In genomic region chr1:73998131-73998865, GRCm38 (mm10) we compare ENCODE assay signal across 8 mouse cellular contexts.
DNase-seq lines count a peak whose midpoint lies in the region; ATAC-seq lines count a peak whose summit lies in the region.

No protein-coding gene starts in this region.

- no peaks in the 10 kb centered on the region for H3K27me3 ChIP-seq in neural tube, embryonic 12.5 days (replicated peaks)
- H3K27me3 ChIP-seq in neural tube, embryonic 15.5 days (replicated peaks): no peaks in the 10 kb centered on the region
- no peaks in the 10 kb centered on the region for H3K27me3 ChIP-seq in kidney, embryonic 15.5 days
- no peaks in the 10 kb centered on the region for H3K27me3 ChIP-seq in midbrain, embryonic 14.5 days (ENCODE audit: control insufficient read depth, insufficient read depth, low read length)
- no peaks in the 10 kb centered on the region for H3K27me3 ChIP-seq in midbrain, embryonic 10.5 days (ENCODE audit: low read depth, poor library complexity, severe bottlenecking)

- H3K9ac ChIP-seq in neural tube, embryonic 12.5 days: 0 out of 2 replicates have a peak overlapping the region, but pooled peaks have one; percentile 3
- H3K9ac ChIP-seq in neural tube, embryonic 15.5 days (replicated peaks): no peak overlapping the region
- H3K9ac ChIP-seq in kidney, embryonic 15.5 days: no peak overlapping the region
- H3K9ac ChIP-seq in midbrain, embryonic 14.5 days (replicated peaks; ENCODE audit: low read length): no peak overlapping the region

- no peaks in the 10 kb centered on the region for H3K9me3 ChIP-seq in neural tube, embryonic 12.5 days
- no peaks in the 10 kb centered on the region for H3K9me3 ChIP-seq in neural tube, embryonic 15.5 days (replicated peaks)
- H3K9me3 ChIP-seq in kidney, embryonic 15.5 days (replicated peaks): no peaks in the 10 kb centered on the region
- H3K9me3 ChIP-seq in midbrain, embryonic 14.5 days (ENCODE audit: control insufficient read depth, low read length): no peaks in the 10 kb centered on the region
- H3K9me3 ChIP-seq in midbrain, embryonic 10.5 days (replicated peaks): no peaks in the 10 kb centered on the region

- H3K4me3 ChIP-seq in neural tube, embryonic 12.5 days: no peak overlapping the region
- H3K4me3 ChIP-seq in neural tube, embryonic 15.5 days (replicated peaks): no peak overlapping the region
- H3K4me3 ChIP-seq in kidney, embryonic 15.5 days (replicated peaks): no peak overlapping the region
- peak overlapping the region; percentile 22 for H3K4me3 ChIP-seq in macrophage (ENCODE audit: inconsistent target)
- no peak overlapping the region for H3K4me3 ChIP-seq in midbrain, embryonic 14.5 days (replicated peaks; ENCODE audit: low read depth, low read length)
- no peak overlapping the region for H3K4me3 ChIP-seq in midbrain, embryonic 10.5 days

- no peak overlapping the region for H3K4me2 ChIP-seq in neural tube, embryonic 12.5 days (replicated peaks)
- no peak overlapping the region for H3K4me2 ChIP-seq in neural tube, embryonic 15.5 days
- H3K4me2 ChIP-seq in kidney, embryonic 15.5 days: no peak overlapping the region
- no peak overlapping the region for H3K4me2 ChIP-seq in midbrain, embryonic 14.5 days (ENCODE audit: low read length)

- H3K4me1 ChIP-seq in neural tube, embryonic 12.5 days: peaks cover 6% of the 10 kb centered on the region; the same call in 1 of the 2 replicates
- H3K4me1 ChIP-seq in neural tube, embryonic 15.5 days: peaks cover 28% of the 10 kb centered on the region
- H3K4me1 ChIP-seq in kidney, embryonic 15.5 days: peaks cover 54% of the 10 kb centered on the region
- no peaks in the 10 kb centered on the region for H3K4me1 ChIP-seq in midbrain, embryonic 14.5 days (ENCODE audit: control insufficient read depth, insufficient read depth, low read length)
- peaks cover 28% of the 10 kb centered on the region for H3K4me1 ChIP-seq in midbrain, embryonic 10.5 days

- no peak for ATAC-seq in neural tube, embryonic 12.5 days (ENCODE audit: low FRiP score, low read depth)
- ATAC-seq in neural tube, embryonic 15.5 days (ENCODE audit: low FRiP score): no peak
- ATAC-seq in kidney, embryonic 15.5 days (replicated peaks; ENCODE audit: low FRiP score): no peak
- ATAC-seq in midbrain, embryonic 14.5 days (ENCODE audit: low FRiP score, low TSS enrichment): no peak

- 75% methylated on average over 9 of the region's 9 CpGs for WGBS in neural tube, embryonic 12.5 days
- WGBS in neural tube, embryonic 15.5 days: 72% methylated on average over 9 of the region's 9 CpGs
- WGBS in kidney, embryonic 15.5 days: 58% methylated on average over 9 of the region's 9 CpGs
- WGBS in macrophage (ENCODE audit: missing documents): 21% methylated on average over 8 of the region's 9 CpGs
- WGBS in midbrain, embryonic 14.5 days: 76% methylated on average over 9 of the region's 9 CpGs
- WGBS in midbrain, embryonic 10.5 days: 86% methylated on average over 9 of the region's 9 CpGs

- intact Hi-C loops in gastrocnemius, postnatal 36 days (cut with DNase I): no loop called here

- peak; percentile 61 to 65 for DNase-seq in gastrocnemius, postnatal 36 days
- no peak for DNase-seq in midbrain, embryonic 14.5 days
- DNase-seq in midbrain, embryonic 10.5 days (ENCODE audit: low spot score): no peak
- DNase-seq in right cerebral cortex, postnatal 25 days: no peak

- no peaks in the 10 kb centered on the region for H3K36me3 ChIP-seq in neural tube, embryonic 12.5 days
- H3K36me3 ChIP-seq in neural tube, embryonic 15.5 days: no peaks in the 10 kb centered on the region
- peaks cover 50% of the 10 kb centered on the region for H3K36me3 ChIP-seq in kidney, embryonic 15.5 days
- peaks cover 11% of the 10 kb centered on the region; the same call in 1 of the 2 replicates for H3K36me3 ChIP-seq in macrophage (ENCODE audit: inconsistent target)
- H3K36me3 ChIP-seq in midbrain, embryonic 14.5 days (ENCODE audit: control insufficient read depth, insufficient read depth, low read length): no peaks in the 10 kb centered on the region
- no peaks in the 10 kb centered on the region for H3K36me3 ChIP-seq in midbrain, embryonic 10.5 days

- peaks cover 29% of the 10 kb centered on the region for H3K79me2 ChIP-seq in macrophage (ENCODE audit: inconsistent target)

- H3K27ac ChIP-seq in neural tube, embryonic 12.5 days: no peak overlapping the region
- H3K27ac ChIP-seq in neural tube, embryonic 15.5 days (replicated peaks): no peak overlapping the region
- peak overlapping the region; percentile 91 for H3K27ac ChIP-seq in kidney, embryonic 15.5 days
- H3K27ac ChIP-seq in macrophage: peak overlapping the region; percentile 99
- no peak overlapping the region for H3K27ac ChIP-seq in midbrain, embryonic 14.5 days (replicated peaks; ENCODE audit: low read depth, low read length)
- H3K27ac ChIP-seq in midbrain, embryonic 10.5 days (replicated peaks): no peak overlapping the region

Comparison
In these comparisons a context has a peak if more than half of its experiments do, and no peak if none do; other contexts are left out.
1. H3K27ac ChIP-seq: peak in kidney, embryonic 15.5 days (single experiment) and macrophage (single experiment); none in neural tube, embryonic 12.5 days (single experiment), neural tube, embryonic 15.5 days (single experiment), midbrain, embryonic 14.5 days (single experiment) and midbrain, embryonic 10.5 days (single experiment).
2. DNase-seq: peak in gastrocnemius, postnatal 36 days (2 of 2); none in midbrain, embryonic 14.5 days (single experiment), midbrain, embryonic 10.5 days (single experiment) and right cerebral cortex, postnatal 25 days (single experiment).